Mouse (Mus musculus) liver, embryonic 14.5 days (tissue): ENCODE data around the gene Cphx3.
"Not testable (repeated sequence)": the region's sequence is repeated elsewhere in the genome, so short reads cannot be mapped to it uniquely, and the experiment has no call there.

Experiments used
- CTCF ChIP-seq: IDR thresholded peaks from 2 replicates; pipeline ENCODE4 v1.5.1; 2016; ENCODE audit warnings: antibody characterized with exemption, low read depth, control low read depth
- EP300 ChIP-seq: IDR thresholded peaks from 2 replicates; pipeline ENCODE4 v1.6.1; 2016; ENCODE audit warnings: antibody characterized with exemption, low read depth

GRCm38 (mm10) chr14:26197851-26198250, 115.8 kb downstream of the Cphx3 start:
- not testable (repeated sequence) for TF ChIP-seq EP300, CTCF
